Mouse (Mus musculus) liver, embryonic 14.5 days (tissue): ENCODE data around the gene Auts2.
A peak's percentile ranks its signal among the peaks of the same experiment; 100 is the strongest.

Experiments used
- CTCF ChIP-seq: IDR thresholded peaks from 2 replicates; pipeline ENCODE4 v1.5.1; 2016; ENCODE audit warnings: antibody characterized with exemption, low read depth, control low read depth
- EP300 ChIP-seq: IDR thresholded peaks from 2 replicates; pipeline ENCODE4 v1.6.1; 2016; ENCODE audit warnings: antibody characterized with exemption, low read depth

DNA sequence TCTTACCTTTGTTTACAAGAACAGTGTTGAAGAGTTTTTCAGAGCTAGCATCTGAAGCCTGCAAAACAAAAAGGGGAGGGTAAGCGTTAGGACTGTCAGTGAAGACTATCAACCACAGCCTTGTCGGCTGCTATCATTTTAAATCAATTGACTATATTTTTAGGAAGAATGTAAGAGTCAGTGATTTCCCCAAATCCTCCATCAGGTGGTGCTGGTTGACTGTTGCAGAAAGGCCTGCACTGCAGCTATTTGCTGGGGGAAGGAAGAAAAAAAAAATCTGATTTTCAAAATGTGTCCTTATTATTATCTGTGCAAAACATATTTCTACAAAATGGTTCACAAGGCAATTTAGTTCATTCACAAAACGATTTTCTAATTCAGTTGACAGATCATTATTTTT, 1009.3 kb downstream of the Auts2 start:
- TF ChIP-seq CTCF (peak; percentile 33; the same call in 1 of the 2 replicates), EP300 (no peak)
